Mouse (Mus musculus) E14TG2a.4 (cell line): ENCODE results near the gene Ahrr.

Experiments used
- CTCF ChIP-seq: conservative IDR thresholded peaks from 2 replicates; pipeline ENCODE4 v1.5.1; 2014; ENCODE audit warnings: low read length
- NANOG ChIP-seq: IDR thresholded peaks from 2 replicates; pipeline ENCODE4 v1.6.1; 2014; ENCODE audit warnings: borderline replicate concordance, low read length, mixed read lengths
- POU5F1 ChIP-seq: IDR thresholded peaks from 2 replicates; pipeline ENCODE4 v1.6.1; 2014; ENCODE audit warnings: low read length, borderline replicate concordance

GRCm38 (mm10) chr13:74317170-74317849, 25.2 kb upstream of the Ahrr start, which contains the start of gene Pdcd6:
- no peak for TF ChIP-seq CTCF
- TF ChIP-seq POU5F1: no peak
- TF ChIP-seq NANOG: no peak
